Mouse (Mus musculus) T-helper 2 cell (primary cell): Measurements from ENCODE around the gene Ppp1r1b.

Source experiments
- in situ Hi-C: fragments of 300-600 bp; cut with MboI, MseI; formaldehyde crosslinking; loops from one replicate; pipeline ENCODE4 v1.15.1; 2025; ENCODE audit warnings: high pct_unique_total_duplicates

Gene Ppp1r1b

DNA sequence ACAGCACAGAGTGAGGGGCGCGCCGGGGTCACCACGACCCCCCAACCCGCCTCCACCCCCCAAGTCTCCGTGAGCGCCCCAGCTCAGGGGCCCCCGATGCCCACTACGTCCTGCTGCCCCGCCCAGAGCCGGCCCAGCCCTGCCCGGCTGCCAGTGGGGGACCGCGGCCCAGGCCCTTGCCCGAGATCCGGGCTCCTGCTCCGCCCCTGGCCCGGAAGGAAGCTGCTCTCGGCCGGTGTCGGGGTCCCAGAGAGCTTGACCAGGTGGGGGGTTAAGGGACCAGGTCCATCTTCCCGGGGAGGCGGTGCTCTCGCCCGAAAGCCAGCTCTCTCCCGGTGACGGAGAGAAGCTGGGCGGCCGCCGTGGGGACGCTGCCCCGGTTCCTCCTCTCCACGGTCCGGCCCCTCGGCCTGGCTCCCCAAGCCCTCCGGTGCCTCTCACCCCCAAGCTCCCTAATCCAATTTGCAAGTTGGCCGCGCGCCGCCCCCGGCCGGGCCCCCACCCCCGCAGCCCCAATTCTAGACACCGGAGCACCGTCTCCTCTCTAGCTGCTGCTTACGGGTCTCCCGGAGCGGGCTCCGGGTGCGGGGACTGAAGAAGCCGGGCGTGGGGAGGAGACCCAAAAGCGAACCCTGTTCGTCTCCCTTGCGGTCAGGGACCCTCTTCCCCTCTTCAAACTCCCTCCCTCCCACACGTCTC, 19.7 kb upstream of the Ppp1r1b start:
- in situ Hi-C loops: no loop called here

DNA sequence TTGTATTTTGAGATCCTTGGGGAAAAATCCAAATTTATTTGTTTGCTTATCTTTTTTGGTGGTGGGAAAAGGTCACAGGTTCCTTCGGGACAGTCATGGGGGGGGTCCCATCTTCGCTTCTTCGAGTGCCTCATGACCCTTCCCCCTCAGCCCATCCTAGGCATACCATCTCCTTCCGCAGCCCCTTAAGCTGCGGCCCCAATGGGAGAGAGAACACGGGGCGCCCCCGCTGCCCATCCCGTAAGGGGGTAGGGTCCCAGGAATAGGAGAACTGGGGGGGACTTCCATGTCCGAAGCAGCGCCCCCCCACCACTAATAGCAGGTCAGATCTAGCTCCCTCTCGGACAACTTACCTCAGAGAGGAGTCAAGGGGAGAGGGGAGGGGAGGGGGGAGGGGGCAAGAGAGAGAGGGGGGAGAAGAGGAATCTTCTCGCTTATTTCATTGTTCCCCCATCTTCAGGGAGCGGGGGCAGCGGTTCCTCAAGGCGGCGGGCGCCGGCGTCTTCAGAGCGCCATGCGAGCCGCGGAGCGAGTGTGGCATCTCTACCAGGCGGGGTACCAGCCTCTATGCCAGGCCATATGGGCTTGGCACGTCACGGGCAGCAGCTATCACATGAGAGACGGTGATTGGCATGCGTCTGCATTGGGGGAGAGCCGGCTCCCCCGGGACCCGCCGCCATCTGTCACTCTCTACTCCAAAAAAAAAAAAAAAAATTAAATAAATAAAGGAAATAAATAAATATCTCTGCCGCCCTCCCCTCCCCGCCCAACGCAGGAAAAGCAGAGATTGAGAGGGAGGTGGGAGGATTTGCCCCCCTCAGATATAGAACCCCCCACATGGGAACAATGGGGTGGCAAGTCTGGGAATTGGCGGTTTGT, 18.9 kb upstream of the Ppp1r1b start, which contains the start of gene Neurod2:
Gene Neurod2 (minus strand): TSS at position 568 of the 879 bp plus-strand sequence.
- in situ Hi-C loops: no loop called here

DNA sequence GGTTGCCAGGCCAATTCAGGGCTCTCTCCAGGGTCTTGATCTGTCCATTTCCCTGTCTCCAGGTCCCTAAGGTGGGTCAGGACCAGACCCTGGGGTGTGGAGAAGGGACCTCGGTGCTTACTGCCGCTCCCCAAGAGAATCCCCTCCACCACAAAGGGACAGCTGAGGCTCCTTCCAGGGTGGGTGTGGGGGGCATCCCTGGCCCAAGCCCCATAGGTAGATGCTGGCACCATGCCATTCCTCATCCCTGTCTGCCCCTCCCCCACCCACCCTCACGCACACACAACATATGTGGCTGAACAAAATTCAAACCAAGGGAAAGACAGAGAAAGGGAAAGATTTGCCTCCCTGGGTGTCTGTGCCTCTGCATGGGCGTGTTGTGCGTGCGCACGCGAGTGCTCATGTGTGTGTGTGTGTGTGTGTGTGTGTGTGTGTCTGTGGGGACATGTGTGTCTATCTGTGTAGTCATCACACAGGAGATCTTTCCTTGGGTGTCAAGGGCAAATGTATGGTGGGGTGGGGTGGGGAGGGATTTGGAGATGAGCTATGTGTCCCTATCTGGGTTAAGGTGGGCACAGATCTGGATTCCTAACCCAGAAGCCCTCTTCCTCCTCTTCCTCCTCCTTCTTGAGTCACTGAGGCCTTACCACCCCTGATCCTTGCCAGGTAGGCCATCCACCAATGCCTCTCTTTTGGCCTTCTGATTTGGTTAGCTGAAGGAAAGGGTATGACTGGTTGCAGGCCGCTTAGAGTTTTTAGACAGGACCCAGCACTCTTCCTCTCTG, 18.1 kb upstream of the Ppp1r1b start:
- in situ Hi-C loops: no loop called here

DNA sequence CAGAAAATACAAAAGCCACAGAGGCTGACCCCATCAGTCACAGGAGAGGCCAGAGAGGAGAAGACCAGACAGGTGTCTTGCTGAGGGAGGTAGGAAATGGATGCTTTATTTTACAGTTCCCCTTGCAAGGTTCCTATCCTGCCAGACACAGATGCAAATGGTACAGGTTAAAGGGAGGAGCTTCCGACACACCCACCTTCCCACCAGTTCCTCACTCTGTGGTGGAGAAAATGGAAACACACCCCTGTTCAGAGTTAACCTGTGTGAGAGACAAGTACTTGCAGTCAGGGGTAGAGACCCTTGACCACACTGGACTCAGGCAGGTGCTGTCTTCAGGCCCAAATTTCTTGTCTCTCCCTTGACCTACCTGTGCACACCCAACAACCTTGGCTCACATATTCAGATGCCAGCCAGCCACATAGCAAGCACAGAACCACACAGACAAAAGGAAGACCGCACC, 17.4 kb upstream of the Ppp1r1b start:
- in situ Hi-C loops: no loop called here

DNA sequence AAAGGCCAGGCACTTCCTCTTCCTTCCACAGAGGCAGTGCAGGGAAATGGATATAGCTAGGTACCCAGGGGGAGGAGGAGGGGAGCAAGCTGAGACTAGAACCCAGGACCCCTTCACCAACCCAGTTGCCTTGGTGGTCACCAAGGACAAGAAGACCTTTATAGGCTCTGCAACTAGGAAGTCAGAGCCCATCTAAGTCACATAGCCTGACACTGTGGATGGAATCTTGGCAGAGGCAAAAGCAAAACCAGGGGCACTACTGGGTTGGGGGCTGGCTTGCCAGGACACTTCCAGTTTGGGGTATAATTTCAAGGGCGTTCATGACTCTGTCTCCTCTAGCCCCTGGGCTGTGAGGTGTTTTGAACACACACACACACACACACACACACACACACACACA, 16.8 kb upstream of the Ppp1r1b start:
- in situ Hi-C loops: no loop called here

DNA sequence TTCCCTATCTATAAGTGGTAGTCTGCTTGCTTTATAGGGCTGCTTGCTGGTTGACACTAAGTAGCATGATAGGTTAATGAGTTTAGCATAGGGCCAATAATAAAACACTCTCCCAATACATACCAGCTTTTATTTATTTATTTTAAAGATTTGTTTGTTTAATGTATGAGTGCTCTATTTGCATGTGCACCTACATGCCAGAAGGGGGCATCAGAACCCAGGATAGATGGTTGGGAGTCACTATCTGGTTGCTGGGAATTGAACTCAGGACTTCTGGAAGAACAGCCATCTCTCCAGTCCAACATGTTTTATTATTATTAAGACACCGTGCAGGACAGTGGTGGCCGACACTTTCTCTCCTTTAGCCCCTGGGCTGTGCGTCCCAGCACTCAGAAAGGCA, 16.0 kb upstream of the Ppp1r1b start:
- in situ Hi-C loops: no loop called here

DNA sequence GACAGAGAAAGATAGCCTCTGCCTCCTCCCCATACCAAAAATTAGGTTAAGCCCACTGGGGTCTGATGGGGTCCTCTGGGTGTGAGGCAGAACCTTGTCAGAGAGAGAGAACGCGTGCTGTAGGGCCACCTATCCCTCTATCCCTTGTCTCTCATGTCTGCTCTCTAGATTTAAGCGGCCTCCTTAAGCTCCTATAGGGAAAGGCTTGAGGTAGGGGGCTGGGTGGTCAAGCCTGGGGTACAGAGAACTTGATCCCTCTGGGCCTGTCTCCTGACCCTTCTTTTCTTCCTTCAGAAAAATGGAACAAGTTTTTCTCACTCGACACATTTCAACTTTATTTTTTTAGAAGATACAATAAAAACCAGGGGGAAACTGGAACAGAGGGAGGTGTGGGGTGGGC, 15.4 kb upstream of the Ppp1r1b start:
- in situ Hi-C loops: no loop called here

DNA sequence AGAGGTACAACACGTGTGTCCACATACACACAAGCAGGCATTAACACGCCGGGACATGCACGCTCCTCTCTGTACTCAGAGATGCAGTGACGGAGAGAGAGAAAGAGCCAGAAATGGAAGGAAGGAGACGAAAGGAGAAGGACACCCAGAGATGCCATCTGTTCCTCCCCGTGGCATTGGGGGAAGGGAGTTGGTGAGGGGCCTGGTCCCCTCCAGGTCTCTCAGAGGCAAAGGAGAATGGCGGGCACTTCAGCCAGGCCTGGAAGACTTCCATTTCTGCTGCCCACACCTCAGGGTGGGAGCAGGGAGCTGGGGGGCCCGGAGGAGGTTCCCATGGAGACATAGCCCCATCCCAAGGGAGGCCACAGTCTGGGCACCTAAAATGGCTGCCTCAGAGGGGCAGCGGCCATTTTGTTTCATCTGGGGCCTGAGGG, 14.9 kb upstream of the Ppp1r1b start:
- in situ Hi-C loops: no loop called here

DNA sequence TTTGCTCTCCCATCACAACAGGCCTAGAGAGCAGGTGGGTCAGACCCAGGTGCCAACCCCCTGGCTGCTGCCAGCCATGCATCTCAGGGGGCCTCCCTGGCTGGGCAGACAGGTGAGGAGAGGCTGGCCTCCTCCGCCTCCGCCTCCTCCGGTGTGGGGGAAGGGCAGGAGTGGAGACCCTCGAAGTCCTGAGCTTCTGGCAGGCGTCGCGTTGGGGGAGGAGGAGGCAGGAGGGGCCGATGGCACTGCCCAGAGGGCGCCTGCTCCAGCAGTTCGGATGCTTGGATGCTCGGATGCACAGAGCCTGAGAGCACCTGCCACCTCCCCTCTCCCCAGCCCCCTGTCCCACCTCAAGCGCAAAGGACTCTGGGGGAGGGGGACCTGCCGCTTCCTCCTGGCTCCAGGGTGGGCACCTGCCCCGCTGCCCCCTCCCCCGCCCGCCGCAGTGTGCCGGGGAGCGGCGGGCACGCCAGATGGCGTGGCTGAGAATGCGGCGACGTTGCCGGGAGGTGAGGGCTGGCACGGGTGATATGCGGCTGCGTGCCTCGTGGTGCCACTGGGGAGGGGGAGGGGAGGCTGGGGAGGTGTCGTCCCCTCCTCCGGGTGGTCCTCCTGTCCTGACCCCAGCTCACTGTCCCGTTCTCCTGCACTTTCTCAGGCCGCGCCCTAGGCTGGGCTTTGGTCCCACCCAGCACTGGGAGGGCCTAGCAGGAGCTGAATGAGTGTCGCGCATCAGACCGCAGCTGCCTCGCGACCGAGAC, 14.0 kb upstream of the Ppp1r1b start:
- in situ Hi-C loops: no loop called here

DNA sequence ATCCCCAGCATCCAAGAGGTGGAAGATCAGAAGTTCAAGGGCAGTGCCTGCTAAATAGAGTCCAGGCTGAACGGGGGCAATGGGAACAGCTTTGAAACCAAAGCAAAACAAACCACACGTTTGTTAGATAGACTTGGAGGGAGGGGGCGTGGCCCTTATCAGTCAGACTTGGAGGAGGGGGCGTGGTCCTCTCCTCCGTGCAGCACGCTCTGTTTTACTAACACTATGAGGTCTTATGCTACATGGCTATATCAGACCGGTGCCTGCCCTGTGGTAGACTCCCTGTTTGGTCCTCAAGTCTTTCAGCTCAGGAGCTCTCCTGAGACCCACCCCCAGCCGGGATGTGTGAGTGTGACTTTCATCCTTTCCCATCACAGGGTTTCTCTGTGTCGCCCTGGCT, 13.0 kb upstream of the Ppp1r1b start:
- in situ Hi-C loops: no loop called here

DNA sequence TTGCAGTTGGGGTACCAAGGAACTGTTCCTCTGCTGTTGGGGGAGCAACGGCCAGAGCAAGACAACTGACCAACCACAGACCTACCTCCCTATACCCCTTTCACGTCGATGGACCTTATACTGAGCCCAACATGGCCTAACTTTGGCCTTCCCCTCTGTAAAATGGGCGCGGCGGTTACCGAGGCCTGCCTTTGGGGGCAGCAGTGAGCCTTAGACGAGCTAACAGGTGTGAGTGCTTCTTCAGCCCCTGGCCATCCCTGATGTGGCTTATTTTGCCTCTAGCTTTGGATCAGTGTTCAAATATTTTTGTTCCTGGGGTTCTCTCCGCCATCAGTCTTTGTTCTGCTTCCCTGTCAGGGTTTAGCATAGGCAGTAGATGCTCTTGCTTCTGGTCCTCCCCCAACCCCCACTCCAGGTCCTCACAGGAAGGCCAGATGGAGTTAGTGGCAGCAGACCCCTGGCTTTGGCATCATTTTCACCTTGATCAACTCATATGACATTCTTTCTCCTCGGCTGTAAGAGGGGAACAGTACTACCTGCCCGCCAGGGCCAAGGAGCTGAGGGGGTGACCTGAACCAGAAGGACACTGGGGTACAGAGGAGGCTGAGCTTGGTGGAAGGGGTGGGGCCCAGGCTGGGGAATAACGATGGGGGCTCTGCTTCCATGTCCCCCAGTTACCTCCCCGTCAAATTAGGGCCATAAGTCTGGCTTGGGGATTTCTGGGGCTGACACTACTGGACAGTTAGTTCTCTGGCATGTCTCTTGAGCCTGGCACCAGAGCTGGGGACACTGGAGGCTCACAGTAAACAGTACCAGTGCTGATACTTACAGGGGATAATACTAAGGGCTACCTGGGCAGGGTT, 11.7 kb upstream of the Ppp1r1b start:
- in situ Hi-C loops: no loop called here

DNA sequence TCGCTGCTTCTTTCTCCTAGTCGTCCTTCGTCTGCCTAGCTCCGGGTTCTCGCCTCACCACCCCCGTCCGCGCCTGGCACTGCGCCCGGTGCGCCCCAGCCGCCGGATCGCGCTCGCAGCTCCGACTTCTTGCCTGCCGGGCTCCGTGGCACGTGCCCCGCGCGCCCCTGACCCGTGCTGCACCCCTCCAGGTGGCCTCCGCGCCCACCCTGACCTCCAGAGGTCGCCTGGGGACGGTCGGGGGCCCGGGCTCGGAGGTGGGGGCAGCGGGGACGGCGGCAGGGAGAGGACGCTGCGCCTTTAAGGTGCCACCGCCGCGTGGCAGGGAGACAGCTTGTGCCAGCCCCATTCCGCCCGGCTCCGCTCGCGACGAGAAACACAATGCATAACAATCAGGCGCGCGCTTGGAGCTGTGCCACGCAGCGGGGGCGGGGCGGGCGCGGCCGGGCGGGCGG, 9.7 kb upstream of the Ppp1r1b start:
- in situ Hi-C loops: no loop called here

DNA sequence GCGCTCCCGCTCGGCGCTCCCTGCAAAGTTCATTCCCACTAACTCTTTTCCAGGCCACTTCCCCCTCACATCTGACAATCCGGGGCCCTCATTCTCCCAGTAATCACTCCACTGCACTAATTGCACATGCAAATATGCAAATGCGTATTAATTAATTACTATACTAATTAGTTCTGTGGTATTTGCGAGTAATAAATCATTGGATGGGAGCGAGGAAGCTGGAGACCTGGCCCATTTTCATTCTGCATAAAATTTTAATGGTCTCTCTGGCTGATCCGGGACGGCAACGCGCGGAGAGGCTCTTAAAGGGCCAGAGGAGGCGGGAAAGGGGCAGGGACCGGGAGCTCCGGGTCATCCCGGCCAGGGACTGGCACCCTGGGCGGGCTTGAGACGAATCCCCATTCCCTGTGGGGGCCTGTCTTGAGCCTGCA, 9.1 kb upstream of the Ppp1r1b start:
- in situ Hi-C loops: no loop called here

DNA sequence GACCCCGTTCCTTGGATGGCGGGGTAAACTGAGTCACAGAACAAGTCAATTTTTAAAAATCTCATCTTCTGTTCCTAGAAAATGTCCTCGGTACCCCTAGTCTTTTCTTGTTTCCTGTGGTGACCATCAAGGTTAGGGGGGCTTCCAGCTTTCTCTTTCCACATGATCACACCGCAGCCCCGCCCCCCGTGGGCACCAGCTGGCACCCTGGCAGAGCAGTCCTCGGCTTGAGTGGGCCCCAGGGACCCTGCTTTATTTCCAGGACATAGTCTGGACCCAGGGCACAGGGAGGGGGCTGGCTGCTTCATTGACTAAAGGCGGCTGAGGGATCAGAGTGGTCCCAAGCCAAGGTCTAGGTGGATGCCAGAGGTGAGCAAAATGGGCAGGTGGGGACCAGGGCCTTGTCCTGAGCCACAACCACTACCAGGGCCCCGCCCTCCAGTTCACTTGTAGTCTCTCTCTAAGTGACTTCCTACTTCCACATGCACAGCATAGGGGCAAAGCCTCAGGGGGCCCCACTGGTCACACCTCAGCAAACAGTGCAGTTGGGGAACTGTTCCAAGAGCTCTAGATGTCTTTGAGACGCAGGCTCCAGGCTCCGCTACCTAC, 8.4 kb upstream of the Ppp1r1b start:
- in situ Hi-C loops: loop anchor here (5.0 kb wide), 1 partner anchor 48 kb away; the partner anchor contains the start of gene Pnmt

DNA sequence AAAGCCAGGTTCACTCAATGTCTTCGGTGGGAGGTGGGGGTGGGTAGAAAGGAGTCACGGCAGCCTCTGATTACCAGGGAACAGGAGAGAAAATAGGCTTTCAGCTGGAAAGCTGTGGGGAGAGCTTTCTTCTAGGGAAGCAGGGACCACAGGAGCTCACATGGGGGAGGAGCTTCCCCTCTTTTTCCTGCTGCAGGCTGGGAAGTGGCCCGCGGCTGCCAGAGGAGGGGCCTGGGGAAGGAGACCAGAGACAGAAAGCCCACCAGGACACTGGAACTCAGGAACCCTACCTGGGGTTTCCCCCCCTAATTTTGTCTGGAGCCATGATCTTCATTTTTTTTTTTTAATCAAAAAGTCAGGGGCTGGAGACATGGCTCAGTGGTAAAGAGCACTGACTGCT, 7.6 kb upstream of the Ppp1r1b start:
- in situ Hi-C loops: loop anchor here (5.0 kb wide), 1 partner anchor 47 kb away; the partner anchor contains the start of gene Pnmt

DNA sequence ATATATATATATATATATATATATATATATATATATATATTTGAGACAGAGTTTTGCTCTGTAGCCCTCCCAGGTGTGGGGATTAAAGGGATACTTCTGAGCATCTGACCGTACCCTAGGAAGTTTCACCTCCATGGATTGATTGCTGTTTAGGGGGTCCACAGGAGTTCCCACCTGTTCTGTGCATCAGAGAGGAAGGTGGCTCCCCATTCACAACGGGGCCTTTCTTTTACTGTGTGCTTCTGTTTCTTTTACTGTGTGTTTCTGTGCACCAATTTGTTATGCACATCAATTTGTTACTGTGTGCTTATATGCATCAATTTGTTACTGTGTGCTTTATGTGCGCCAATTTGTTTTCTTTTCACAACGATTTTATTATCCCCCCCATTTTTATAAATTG, 7.0 kb upstream of the Ppp1r1b start:
- in situ Hi-C loops: loop anchor here (5.0 kb wide), 1 partner anchor 46 kb away; the partner anchor contains the start of gene Pnmt

DNA sequence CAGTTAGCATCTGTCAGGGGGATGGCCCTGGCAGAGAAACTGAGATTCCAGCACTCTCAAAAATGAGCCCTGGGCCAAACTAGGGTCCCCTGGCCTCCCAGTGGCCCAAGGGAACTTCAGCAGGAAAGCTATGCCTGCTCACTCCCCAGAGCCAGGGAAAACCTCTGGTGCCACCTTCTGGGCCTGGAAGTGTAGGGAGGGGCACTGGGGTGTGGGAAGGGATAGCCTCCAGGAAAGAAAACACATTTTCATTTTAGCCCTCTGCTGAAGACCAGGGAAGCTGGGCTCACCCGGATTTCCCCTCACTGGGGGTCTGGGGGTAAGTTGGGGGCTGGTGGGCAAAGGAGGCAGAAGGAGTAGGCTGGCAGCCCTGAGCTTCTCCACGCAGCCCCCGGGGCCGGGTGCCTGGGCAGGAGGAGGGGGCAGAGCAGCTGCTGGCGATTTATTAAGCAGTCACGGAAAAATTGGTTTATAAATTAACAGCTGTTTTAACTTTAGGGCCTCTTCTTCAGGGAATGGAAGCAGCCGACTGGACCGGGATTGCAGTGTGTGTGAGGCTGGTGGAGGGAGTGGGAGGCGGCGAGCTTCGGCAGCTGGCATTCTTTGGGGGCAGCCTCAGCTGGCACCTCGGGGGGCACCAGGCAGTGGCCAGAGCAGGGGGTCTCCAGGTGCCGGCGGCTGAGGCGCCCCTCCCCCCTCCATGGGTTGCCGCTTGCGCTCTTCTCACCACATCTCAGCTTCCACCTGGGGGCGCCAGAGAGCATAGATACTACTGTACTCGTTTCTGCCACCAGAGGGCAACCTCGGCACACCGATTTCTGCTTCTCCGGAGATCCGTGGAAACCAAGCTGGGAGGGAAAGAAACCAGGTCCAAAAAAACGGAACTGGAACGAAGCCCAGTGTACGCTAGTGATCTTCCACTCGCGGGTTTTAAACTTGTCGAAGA, 5.9 kb upstream of the Ppp1r1b start:
- in situ Hi-C loops: loop anchor here (5.0 kb wide), 1 partner anchor 45 kb away; the partner anchor contains the start of gene Pnmt

DNA sequence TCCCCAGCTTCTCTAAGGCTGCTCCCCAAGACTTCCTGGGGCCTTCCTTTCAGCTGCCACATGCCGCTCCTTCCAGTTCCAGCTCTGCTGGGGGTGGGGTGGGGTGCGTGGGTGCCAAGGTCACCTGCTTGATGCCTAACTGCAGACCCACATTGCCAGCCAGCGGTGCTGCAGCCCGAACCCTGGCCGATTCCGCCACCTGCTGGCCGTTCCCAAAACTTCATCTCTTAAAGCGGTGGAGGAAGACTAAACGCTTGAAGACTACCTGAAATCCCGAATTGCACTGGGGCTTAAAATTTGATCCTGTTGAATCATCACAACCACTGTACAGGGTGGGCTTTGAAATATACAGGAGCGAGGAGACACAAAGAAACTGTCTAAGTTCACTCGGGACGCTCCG, 3.0 kb upstream of the Ppp1r1b start:
- in situ Hi-C loops: loop anchor here (5.0 kb wide), 1 partner anchor 107 kb away; no protein-coding TSS in a partner anchor
